Mouse (Mus musculus): ENCODE data around the gene Btbd16. TPM values are rescaled to one million over a fixed set of nuclear protein-coding genes. Genes with fewer than 3 reads are reported as not detected.
A peak's percentile ranks its signal among the peaks of the same experiment; 100 is the strongest.

The Btbd16 gene
- polyA plus RNA-seq, 1 experiment from 2014 or later: 0.14 TPM

GRCm38 (mm10) chr7:130855681-130856080 lies 81.8 kb downstream of the Btbd16 start:
- 26% methylated on average over 3 of the region's 3 CpGs for WGBS
- peaks cover 11% of the 10 kb centered on the region for H3K4me1 ChIP-seq
- H3K9me3 ChIP-seq: no peaks in the 10 kb centered on the region
- no peak for DNase-seq (ENCODE audit: low spot score)
- H3K36me3 ChIP-seq (replicated peaks): no peaks in the 10 kb centered on the region
- H3K4me3 ChIP-seq: no peak overlapping the region
- H3K27ac ChIP-seq (replicated peaks): no peak overlapping the region; the same call in 1 of the 2 replicates
- H3K27me3 ChIP-seq (replicated peaks; ENCODE audit: low read depth, poor library complexity, severe bottlenecking): peaks cover 14% of the 10 kb centered on the region

DNA sequence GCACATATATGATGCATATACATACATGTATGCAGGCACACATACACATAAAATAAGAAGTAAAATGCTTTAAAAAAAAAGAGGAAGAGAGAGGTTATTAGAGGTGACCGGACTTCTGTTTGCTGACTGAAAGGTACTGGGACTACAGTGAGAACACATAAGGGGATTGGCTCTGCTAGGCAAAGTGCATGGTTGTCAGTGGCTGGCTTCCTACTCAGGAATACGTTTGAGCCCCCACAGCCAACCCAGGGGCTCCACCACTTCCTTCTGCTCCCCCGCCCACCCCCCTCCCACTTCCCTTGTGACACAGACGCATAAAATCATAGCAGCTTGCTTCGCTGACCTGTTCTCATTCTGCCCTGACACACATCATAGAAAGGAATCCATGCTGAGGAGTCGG lies 84.1 kb downstream of the Btbd16 start:
- Histone ChIP-seq H3K36me3 (replicated peaks) (no peaks in the 10 kb centered on the region), H3K27me3 (replicated peaks; ENCODE audit: low read depth, poor library complexity, severe bottlenecking) (peaks cover 32% of the 10 kb centered on the region), H3K4me1 (peaks cover 19% of the 10 kb centered on the region), H3K4me3 (no peak overlapping the region), H3K9me3 (no peaks in the 10 kb centered on the region), H3K27ac (replicated peaks) (no peak overlapping the region)
- no peak for DNase-seq (ENCODE audit: low spot score)
- WGBS: 80% methylated on average over 6 of the region's 6 CpGs

DNA sequence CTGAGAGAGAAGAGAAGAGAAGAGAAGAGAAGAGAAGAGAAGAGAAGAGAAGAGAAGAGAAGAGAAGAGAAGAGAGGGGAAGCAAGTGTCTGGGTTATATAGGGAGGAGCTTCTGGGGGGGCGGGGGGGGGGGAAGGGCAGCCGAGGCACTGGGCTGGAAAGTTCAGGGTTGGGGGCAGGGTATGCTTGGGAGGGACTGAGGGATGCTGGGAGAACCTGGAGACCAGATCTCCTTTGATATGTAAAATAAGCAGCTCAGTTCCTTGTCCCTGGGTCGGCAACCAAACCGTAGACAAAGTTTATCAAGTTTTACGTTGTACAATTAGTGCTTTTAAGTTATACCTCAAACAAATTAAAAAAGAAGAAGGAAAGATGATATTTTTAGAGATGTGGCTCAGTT lies 86.1 kb downstream of the Btbd16 start:
- WGBS: 30% methylated on average over 5 of the region's 5 CpGs
- Histone ChIP-seq H3K27me3 (replicated peaks; ENCODE audit: low read depth, poor library complexity, severe bottlenecking) (peaks cover 45% of the 10 kb centered on the region), H3K4me3 (no peak overlapping the region), H3K27ac (replicated peaks) (no peak overlapping the region), H3K36me3 (replicated peaks) (no peaks in the 10 kb centered on the region), H3K4me1 (peaks cover 21% of the 10 kb centered on the region), H3K9me3 (no peaks in the 10 kb centered on the region)
- no peak for DNase-seq (ENCODE audit: low spot score)

GRCm38 (mm10) chr7:130860721-130861142 lies 86.9 kb downstream of the Btbd16 start:
- H3K27ac ChIP-seq (replicated peaks): peak overlapping the region; percentile 59; the same call in 1 of the 2 replicates
- H3K36me3 ChIP-seq (replicated peaks): no peaks in the 10 kb centered on the region
- DNase-seq (ENCODE audit: low spot score): no peak
- H3K4me3 ChIP-seq: no peak overlapping the region
- peaks cover 21% of the 10 kb centered on the region for H3K4me1 ChIP-seq
- WGBS: 30% methylated on average over 11 of the region's 11 CpGs
- peaks cover 45% of the 10 kb centered on the region for H3K27me3 ChIP-seq (replicated peaks; ENCODE audit: low read depth, poor library complexity, severe bottlenecking)
- H3K9me3 ChIP-seq: no peaks in the 10 kb centered on the region

- no peaks in the 10 kb centered on the region for H3K9me3 ChIP-seq
- peaks cover 35% of the 10 kb centered on the region for H3K4me1 ChIP-seq
- H3K27me3 ChIP-seq (replicated peaks; ENCODE audit: low read depth, poor library complexity, severe bottlenecking): peaks cover 45% of the 10 kb centered on the region
- no peak overlapping the region for H3K27ac ChIP-seq (replicated peaks)
- no peak overlapping the region for H3K4me3 ChIP-seq
- H3K36me3 ChIP-seq (replicated peaks): no peaks in the 10 kb centered on the region
- no peak for DNase-seq (ENCODE audit: low spot score)
- 62% methylated on average over 1 of the region's 1 CpGs for WGBS
These were observed 88.6 kb downstream of the Btbd16 start for GRCm38 (mm10) chr7:130862501-130862900.

GRCm38 (mm10) chr7:130864711-130865110 lies 90.8 kb downstream of the Btbd16 start:
- Histone ChIP-seq H3K27ac (replicated peaks) (no peak overlapping the region), H3K27me3 (replicated peaks; ENCODE audit: low read depth, poor library complexity, severe bottlenecking) (peaks cover 41% of the 10 kb centered on the region), H3K4me1 (peaks cover 34% of the 10 kb centered on the region), H3K36me3 (replicated peaks) (no peaks in the 10 kb centered on the region), H3K4me3 (no peak overlapping the region), H3K9me3 (no peaks in the 10 kb centered on the region)
- no peak for DNase-seq (ENCODE audit: low spot score)
- 82% methylated on average over 7 of the region's 7 CpGs for WGBS

DNA sequence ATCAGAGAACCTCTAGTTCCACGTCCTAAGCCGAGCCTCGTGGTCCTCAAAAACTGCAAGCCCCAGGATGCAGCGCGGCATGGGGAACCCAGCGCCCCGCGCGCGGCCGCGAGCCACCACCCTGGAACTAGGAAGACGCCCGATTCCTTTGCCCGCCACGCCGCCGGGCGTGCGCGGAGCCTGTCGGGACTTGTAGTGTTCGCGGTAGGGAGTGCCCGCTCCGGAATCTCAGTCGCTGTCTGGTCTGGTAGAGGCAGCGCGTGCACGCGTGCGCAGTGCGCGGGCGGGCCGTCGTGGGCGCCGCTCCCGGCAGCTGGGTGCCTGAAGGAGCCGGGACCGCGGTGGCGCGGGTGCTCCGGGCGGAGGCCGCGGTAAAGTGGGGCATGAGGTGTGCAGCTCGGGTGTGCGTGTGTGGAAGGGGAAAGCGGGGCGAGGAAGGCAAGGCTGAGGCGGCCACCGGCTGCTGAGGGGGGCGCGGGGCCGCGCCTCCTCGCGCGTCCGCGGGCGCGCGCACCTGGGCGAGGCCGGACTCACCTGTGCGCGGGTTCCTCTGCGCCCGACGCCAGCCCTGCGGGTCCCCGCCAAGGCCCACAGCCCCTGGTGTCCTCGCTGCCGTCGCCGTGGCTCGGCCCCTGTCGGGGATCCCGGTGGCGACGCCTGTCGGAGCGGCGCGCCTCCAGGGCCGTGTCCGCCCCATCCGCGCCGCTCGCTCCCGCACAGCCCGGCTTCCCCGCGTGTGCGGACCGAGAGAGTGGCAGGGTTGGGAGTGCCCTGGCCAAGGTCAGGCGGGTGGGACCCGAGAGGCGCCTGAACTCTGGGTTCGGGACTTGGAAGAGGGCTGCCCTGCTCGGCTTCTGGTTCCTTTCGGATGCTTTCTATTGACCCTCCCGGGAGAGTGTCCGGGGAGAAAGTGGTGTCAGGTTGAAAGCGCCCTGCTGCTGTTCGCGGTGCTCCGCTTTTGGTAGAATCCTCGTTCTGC lies 92.0 kb downstream of the Btbd16 start, which contains the start of gene Plekha1:
Gene Plekha1, plus strand, starts transcription at position 144 of the 979 bp plus-strand sequence.
- Histone ChIP-seq H3K4me1 (peaks cover 22% of the 10 kb centered on the region), H3K27ac (replicated peaks) (peak within 1 kb of the TSS; percentile 93)
- WGBS: under 1% methylated on average over 113 of the region's 114 CpGs

GRCm38 (mm10) chr7:130866640-130867039 lies 92.8 kb downstream of the Btbd16 start:
- 2% methylated on average over 13 of the region's 13 CpGs for WGBS
- Histone ChIP-seq H3K36me3 (replicated peaks) (no peaks in the 10 kb centered on the region), H3K4me1 (peaks cover 17% of the 10 kb centered on the region), H3K27ac (replicated peaks) (peak overlapping the region; percentile 93), H3K27me3 (replicated peaks; ENCODE audit: low read depth, poor library complexity, severe bottlenecking) (peaks cover 25% of the 10 kb centered on the region), H3K4me3 (peak overlapping the region; percentile 76), H3K9me3 (no peaks in the 10 kb centered on the region)
- no peak for DNase-seq (ENCODE audit: low spot score)

More for the DNA sequence above, 92.0 kb downstream of the Btbd16 start, which contains the start of gene Plekha1:
- Histone ChIP-seq H3K4me3 (peak within 1 kb of the TSS; percentile 76), H3K36me3 (replicated peaks) (no peaks in the 10 kb centered on the region), H3K9me3 (no peaks in the 10 kb centered on the region), H3K27me3 (replicated peaks; ENCODE audit: low read depth, poor library complexity, severe bottlenecking) (peaks cover 31% of the 10 kb centered on the region)
- peak; percentile 98 for DNase-seq (ENCODE audit: low spot score)

DNA sequence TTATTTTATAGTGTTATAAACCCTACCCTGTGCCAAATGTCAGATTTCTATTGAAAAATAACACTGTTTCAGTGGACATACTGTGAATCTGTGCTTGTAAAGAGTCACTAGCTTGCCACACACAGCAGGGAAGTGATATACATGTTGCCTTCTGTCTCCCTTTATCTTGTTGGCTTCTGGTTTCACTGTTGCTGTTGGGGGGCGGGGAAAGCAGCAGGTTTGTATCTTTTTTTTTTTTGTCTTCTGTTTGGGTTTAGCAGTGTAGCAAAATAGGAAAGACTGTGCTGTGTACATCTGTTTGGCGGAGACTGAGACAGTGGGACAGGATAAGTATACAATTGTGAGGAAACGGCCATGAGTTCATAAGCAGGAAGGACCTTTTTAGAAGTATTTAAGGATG lies 93.4 kb downstream of the Btbd16 start:
- H3K9me3 ChIP-seq: no peaks in the 10 kb centered on the region
- H3K27ac ChIP-seq (replicated peaks): no peak overlapping the region
- H3K4me3 ChIP-seq: peak overlapping the region; percentile 76; the same call in 1 of the 2 replicates
- H3K4me1 ChIP-seq: peaks cover 17% of the 10 kb centered on the region
- no peak for DNase-seq (ENCODE audit: low spot score)
- peaks cover 19% of the 10 kb centered on the region for H3K27me3 ChIP-seq (replicated peaks; ENCODE audit: low read depth, poor library complexity, severe bottlenecking)
- 60% methylated on average over 3 of the region's 3 CpGs for WGBS
- H3K36me3 ChIP-seq (replicated peaks): no peaks in the 10 kb centered on the region

Other genes with a start within 250 kb of the Btbd16 start
- gene Nsmce4a, start 201.0 kb upstream of the Btbd16 start, polyA plus RNA-seq (2016; fragmentation: Nextera tagmentation; extraction: Ambion mirVana): 196 and 197 TPM in 2 replicates
- gene Tacc2, start 196.6 kb upstream of the Btbd16 start, polyA plus RNA-seq (2016; fragmentation: Nextera tagmentation; extraction: Ambion mirVana): 44.0 and 49.6 TPM in 2 replicates
- gene Plekha1, start 91.7 kb downstream of the Btbd16 start, polyA plus RNA-seq (2016; fragmentation: Nextera tagmentation; extraction: Ambion mirVana): 37.5 and 41.3 TPM in 2 replicates
- 3.2 and 3.3 TPM in 2 replicates for gene Htra1, start 162.0 kb downstream of the Btbd16 start, polyA plus RNA-seq (2016; fragmentation: Nextera tagmentation; extraction: Ambion mirVana)

All from embryonic facial prominence, embryonic 10.5 days (tissue).